Mouse (Mus musculus): ENCODE measurements at regions not wholly inside any gene's neighbourhood (a gene's known extent, or its start where the extent isn't known, plus 50 kb on each side); places are given as distances from the start of the nearest gene placed in this dataset.

GRCm38 (mm10) chr4:142597214-142597613 is 358.0 kb upstream of the Kazn start:
- ATAC-seq (ENCODE audit: insufficient read depth): no peak
- WGBS (ENCODE audit: insufficient replicate concordance): 43% methylated on average over 4 of the region's 4 CpGs
- Histone ChIP-seq H3K27me3 (no peaks in the 10 kb centered on the region), H3K4me2 (no peak overlapping the region), H3K9ac (no peak overlapping the region), H3K27ac (replicated peaks) (no peak overlapping the region), H3K4me3 (replicated peaks) (no peak overlapping the region), H3K4me1 (replicated peaks) (no peaks in the 10 kb centered on the region), H3K9me3 (replicated peaks) (0 out of 2 replicates have a peak, but pooled peaks cover 2% of the 10 kb centered on the region), H3K36me3 (replicated peaks) (no peaks in the 10 kb centered on the region)

GRCm38 (mm10) chr4:142589084-142589741 is 350.0 kb upstream of the Kazn start:
- Histone ChIP-seq H3K9ac (no peak overlapping the region), H3K4me1 (replicated peaks) (no peaks in the 10 kb centered on the region), H3K36me3 (replicated peaks) (no peaks in the 10 kb centered on the region), H3K4me3 (replicated peaks) (no peak overlapping the region), H3K27me3 (no peaks in the 10 kb centered on the region), H3K27ac (replicated peaks) (no peak overlapping the region), H3K4me2 (no peak overlapping the region), H3K9me3 (replicated peaks) (no peaks in the 10 kb centered on the region)
- 53% methylated on average over 7 of the region's 7 CpGs for WGBS (ENCODE audit: insufficient replicate concordance)
- no peak for ATAC-seq (ENCODE audit: insufficient read depth)

GRCm38 (mm10) chr4:142588418-142589083 is 349.4 kb upstream of the Kazn start:
- 71% methylated on average over 24 of the region's 24 CpGs for WGBS (ENCODE audit: insufficient replicate concordance)
- no peaks in the 10 kb centered on the region for H3K4me1 ChIP-seq (replicated peaks)
- H3K4me2 ChIP-seq: no peak overlapping the region
- H3K9me3 ChIP-seq (replicated peaks): no peaks in the 10 kb centered on the region
- H3K4me3 ChIP-seq (replicated peaks): no peak overlapping the region
- H3K36me3 ChIP-seq (replicated peaks): no peaks in the 10 kb centered on the region
- ATAC-seq (ENCODE audit: insufficient read depth): no peak
- no peak overlapping the region for H3K9ac ChIP-seq
- no peak overlapping the region for H3K27ac ChIP-seq (replicated peaks)
- H3K27me3 ChIP-seq: no peaks in the 10 kb centered on the region

DNA sequence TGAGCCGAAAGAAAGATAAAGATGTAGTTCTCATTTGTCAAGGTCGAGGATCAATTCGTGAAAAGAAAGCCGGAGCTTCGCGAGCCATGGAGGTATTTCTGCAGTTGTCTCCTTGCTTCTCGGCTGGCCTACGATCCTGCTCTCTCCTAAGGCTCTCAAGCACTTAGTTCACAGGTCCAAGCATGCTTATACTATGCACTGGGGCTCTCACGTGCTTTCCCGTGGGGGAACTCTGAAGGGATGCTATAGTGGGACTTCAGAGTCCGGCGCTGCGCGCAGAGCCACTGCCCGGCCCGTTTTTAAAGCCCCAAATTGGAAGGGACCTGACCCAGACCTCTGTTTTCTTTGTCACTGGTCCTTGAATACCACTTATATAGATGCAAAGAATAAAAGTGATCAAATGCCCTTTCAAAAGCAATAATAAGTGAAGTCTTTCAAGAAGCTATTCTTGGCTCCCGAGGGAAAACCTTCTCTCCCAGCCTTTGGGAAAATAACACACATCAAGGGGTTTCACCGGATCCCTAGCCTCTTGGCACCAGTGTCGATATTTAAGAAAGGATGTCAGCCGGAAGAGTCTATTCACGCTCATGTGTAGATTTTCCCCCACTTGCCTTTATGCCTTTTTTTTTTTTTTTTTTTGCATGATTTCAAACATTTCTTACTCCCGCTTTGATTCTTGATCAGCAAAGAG is 348.3 kb upstream of the Kazn start:
- Histone ChIP-seq H3K4me2 (no peak overlapping the region), H3K9ac (no peak overlapping the region), H3K27ac (replicated peaks) (no peak overlapping the region), H3K4me3 (replicated peaks) (no peak overlapping the region), H3K9me3 (replicated peaks) (no peaks in the 10 kb centered on the region), H3K27me3 (no peaks in the 10 kb centered on the region), H3K36me3 (replicated peaks) (no peaks in the 10 kb centered on the region), H3K4me1 (replicated peaks) (no peaks in the 10 kb centered on the region)
- ATAC-seq (ENCODE audit: insufficient read depth): no peak
- WGBS (ENCODE audit: insufficient replicate concordance): 72% methylated on average over 22 of the region's 22 CpGs

GRCm38 (mm10) chr4:142578536-142578935 is 339.3 kb upstream of the Kazn start:
- Histone ChIP-seq H3K9me3 (replicated peaks) (no peaks in the 10 kb centered on the region), H3K4me2 (no peak overlapping the region), H3K9ac (no peak overlapping the region), H3K27ac (replicated peaks) (no peak overlapping the region), H3K27me3 (no peaks in the 10 kb centered on the region), H3K36me3 (replicated peaks) (no peaks in the 10 kb centered on the region), H3K4me3 (replicated peaks) (no peak overlapping the region), H3K4me1 (replicated peaks) (no peaks in the 10 kb centered on the region)
- no peak for ATAC-seq (ENCODE audit: insufficient read depth)
- 65% methylated on average over 4 of the region's 4 CpGs for WGBS (ENCODE audit: insufficient replicate concordance)

GRCm38 (mm10) chr4:142577519-142577918 is 338.3 kb upstream of the Kazn start:
- ATAC-seq (ENCODE audit: insufficient read depth): no peak
- no peaks in the 10 kb centered on the region for H3K4me1 ChIP-seq (replicated peaks)
- H3K4me2 ChIP-seq: no peak overlapping the region
- no peaks in the 10 kb centered on the region for H3K27me3 ChIP-seq
- no peaks in the 10 kb centered on the region; the same call in 1 of the 2 replicates for H3K9me3 ChIP-seq (replicated peaks)
- no peak overlapping the region for H3K4me3 ChIP-seq (replicated peaks)
- no peak overlapping the region for H3K27ac ChIP-seq (replicated peaks)
- WGBS (ENCODE audit: insufficient replicate concordance): 57% methylated on average over 4 of the region's 4 CpGs
- no peak overlapping the region for H3K9ac ChIP-seq
- H3K36me3 ChIP-seq (replicated peaks): no peaks in the 10 kb centered on the region

DNA sequence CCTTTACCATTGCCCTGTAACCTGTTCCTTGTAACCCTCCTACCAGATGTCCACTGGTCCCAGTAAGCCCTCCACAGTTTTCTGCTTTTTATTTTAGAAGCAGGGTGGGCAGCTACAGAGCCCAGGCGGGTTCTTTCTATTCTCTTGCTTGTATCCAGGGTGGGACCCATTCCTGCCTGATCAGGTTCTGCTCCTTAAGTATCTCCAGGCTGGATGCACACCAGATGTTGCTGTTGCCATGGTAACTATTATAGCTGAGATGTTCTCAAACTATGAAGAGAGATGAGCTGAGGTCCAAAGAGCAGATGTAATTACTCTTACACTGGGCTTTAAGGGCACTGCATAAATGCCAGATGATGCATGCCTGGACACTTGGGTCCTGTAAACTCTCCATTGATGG is 335.3 kb upstream of the Kazn start:
- H3K36me3 ChIP-seq (replicated peaks): no peaks in the 10 kb centered on the region
- no peaks in the 10 kb centered on the region for H3K4me1 ChIP-seq (replicated peaks)
- ATAC-seq (ENCODE audit: insufficient read depth): no peak
- no peaks in the 10 kb centered on the region for H3K27me3 ChIP-seq
- WGBS (ENCODE audit: insufficient replicate concordance): 45% methylated on average over 1 of the region's 1 CpGs
- no peaks in the 10 kb centered on the region; the same call in 1 of the 2 replicates for H3K9me3 ChIP-seq (replicated peaks)
- no peak overlapping the region for H3K4me2 ChIP-seq
- no peak overlapping the region for H3K9ac ChIP-seq
- H3K4me3 ChIP-seq (replicated peaks): no peak overlapping the region
- no peak overlapping the region for H3K27ac ChIP-seq (replicated peaks)

DNA sequence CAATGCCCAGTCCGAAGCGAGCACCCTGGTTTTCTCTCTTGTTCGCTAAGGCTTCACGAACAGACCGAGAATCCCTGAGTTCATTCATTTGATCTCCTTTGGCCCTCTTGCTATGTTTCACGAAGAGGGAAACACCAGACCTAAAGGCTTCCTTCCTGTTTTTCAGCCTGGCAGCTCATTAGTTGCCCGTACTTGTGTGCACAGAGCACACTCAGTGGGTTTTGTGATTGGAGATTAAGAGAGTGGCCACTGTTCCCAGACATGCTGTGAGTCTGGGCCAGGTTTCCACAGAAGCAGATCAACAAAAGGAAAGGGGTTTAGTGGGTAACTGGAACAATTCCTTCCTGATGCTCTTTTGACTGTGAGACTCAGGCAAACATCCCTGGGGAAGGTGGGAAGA is 331.5 kb upstream of the Kazn start:
- H3K4me2 ChIP-seq: no peak overlapping the region
- H3K9me3 ChIP-seq (replicated peaks): no peaks in the 10 kb centered on the region; the same call in 1 of the 2 replicates
- 29% methylated on average over 7 of the region's 7 CpGs for WGBS (ENCODE audit: insufficient replicate concordance)
- H3K4me3 ChIP-seq (replicated peaks): no peak overlapping the region
- H3K4me1 ChIP-seq (replicated peaks): no peaks in the 10 kb centered on the region
- no peak overlapping the region for H3K27ac ChIP-seq (replicated peaks)
- H3K9ac ChIP-seq: no peak overlapping the region
- H3K27me3 ChIP-seq: no peaks in the 10 kb centered on the region
- no peaks in the 10 kb centered on the region for H3K36me3 ChIP-seq (replicated peaks)
- ATAC-seq (ENCODE audit: insufficient read depth): no peak

GRCm38 (mm10) chr4:142568556-142568955 is 329.4 kb upstream of the Kazn start:
- H3K4me2 ChIP-seq: no peak overlapping the region
- no peaks in the 10 kb centered on the region for H3K4me1 ChIP-seq (replicated peaks)
- ATAC-seq (ENCODE audit: insufficient read depth): no peak
- H3K4me3 ChIP-seq (replicated peaks): no peak overlapping the region
- no peak overlapping the region for H3K9ac ChIP-seq
- WGBS (ENCODE audit: insufficient replicate concordance): 54% methylated on average over 6 of the region's 6 CpGs
- no peaks in the 10 kb centered on the region; the same call in 1 of the 2 replicates for H3K9me3 ChIP-seq (replicated peaks)
- H3K27ac ChIP-seq (replicated peaks): no peak overlapping the region
- no peaks in the 10 kb centered on the region for H3K27me3 ChIP-seq
- no peaks in the 10 kb centered on the region for H3K36me3 ChIP-seq (replicated peaks)

DNA sequence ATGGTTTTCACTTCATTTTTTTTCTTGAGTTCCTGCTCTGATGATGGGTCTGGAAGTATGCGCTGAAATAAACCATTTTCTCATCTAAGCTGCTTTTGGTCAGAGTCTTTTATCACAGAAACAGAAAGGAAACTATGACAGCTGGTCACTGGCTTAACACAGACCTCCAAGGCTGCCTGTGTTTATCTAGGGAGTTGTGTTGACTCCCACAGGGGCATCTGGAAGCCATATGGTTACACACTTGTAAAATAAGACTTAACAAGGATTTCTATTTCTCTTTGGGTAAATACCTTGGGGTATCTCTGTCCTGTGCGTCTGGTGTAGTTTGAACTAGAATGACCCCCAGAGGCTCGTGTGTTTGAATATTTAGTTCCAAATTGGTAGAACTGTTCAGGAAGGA is 315.5 kb upstream of the Kazn start:
- Histone ChIP-seq H3K9me3 (replicated peaks) (no peaks in the 10 kb centered on the region), H3K27ac (replicated peaks) (no peak overlapping the region), H3K4me1 (replicated peaks) (no peaks in the 10 kb centered on the region), H3K4me2 (no peak overlapping the region), H3K4me3 (replicated peaks) (no peak overlapping the region), H3K9ac (no peak overlapping the region), H3K36me3 (replicated peaks) (no peaks in the 10 kb centered on the region), H3K27me3 (no peaks in the 10 kb centered on the region)
- 48% methylated on average over 3 of the region's 3 CpGs for WGBS (ENCODE audit: insufficient replicate concordance)
- no peak for ATAC-seq (ENCODE audit: insufficient read depth)

GRCm38 (mm10) chr4:142545871-142546270 is 306.7 kb upstream of the Kazn start:
- H3K4me2 ChIP-seq: no peak overlapping the region
- H3K4me1 ChIP-seq (replicated peaks): no peaks in the 10 kb centered on the region
- WGBS (ENCODE audit: insufficient replicate concordance): 36% methylated on average over 1 of the region's 1 CpGs
- no peak overlapping the region for H3K4me3 ChIP-seq (replicated peaks)
- no peak overlapping the region for H3K9ac ChIP-seq
- H3K9me3 ChIP-seq (replicated peaks): no peaks in the 10 kb centered on the region
- no peak overlapping the region for H3K27ac ChIP-seq (replicated peaks)
- no peaks in the 10 kb centered on the region for H3K36me3 ChIP-seq (replicated peaks)
- no peaks in the 10 kb centered on the region for H3K27me3 ChIP-seq
- ATAC-seq (ENCODE audit: insufficient read depth): no peak
